Comparison of ENCODE assay signal across 20 mouse cellular contexts in the genomic region with DNA sequence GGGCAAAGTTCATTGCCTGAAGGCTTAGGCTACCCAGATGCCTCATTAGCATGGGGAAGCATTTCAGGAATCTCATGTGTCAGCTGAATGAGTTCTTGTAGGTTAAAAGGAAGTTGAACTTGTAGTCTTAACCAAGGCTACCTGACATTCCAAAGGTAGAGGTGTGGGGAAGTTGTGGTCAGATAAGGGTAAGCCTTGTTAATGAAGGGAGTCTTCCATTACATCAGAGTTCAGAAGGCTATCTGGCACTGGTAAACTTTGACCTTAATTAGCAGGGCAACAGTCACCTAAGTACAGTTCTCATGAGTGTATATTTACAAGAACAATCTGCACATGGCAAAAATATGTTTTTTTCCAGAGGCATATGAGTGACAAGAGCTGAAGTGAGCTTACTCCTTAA.
DNase-seq lines count a peak whose midpoint lies in the region; ATAC-seq and TF ChIP-seq lines count a peak whose summit lies in the region.
"Had no signal": no experiment of that assay in that cellular context is flagged by ENCODE, and none has a peak within 500 bp of the region (broad histone marks: within the 10 kb centered on the region; RNA-seq: fewer than 3 reads in every experiment).

No protein-coding gene starts in this region.

- H3K9me3 ChIP-seq in intestine, embryonic 16.5 days (ENCODE audit: control insufficient read depth, low read length) = no peaks in the 10 kb centered on the region
- no peaks in the 10 kb centered on the region for H3K9me3 ChIP-seq in intestine, embryonic 15.5 days
- H3K9me3 ChIP-seq in stomach, postnatal 0 days (ENCODE audit: control insufficient read depth, low read length) = no peaks in the 10 kb centered on the region
- H3K9me3 ChIP-seq: forebrain, embryonic 10.5 days; forebrain, embryonic 13.5 days; hindbrain, embryonic 10.5 days; hindbrain, embryonic 13.5 days had no signal

- no peak overlapping the region for H3K4me3 ChIP-seq in intestine, embryonic 16.5 days (ENCODE audit: low read length)
- no peak overlapping the region for H3K4me3 ChIP-seq in intestine, embryonic 15.5 days (replicated peaks)
- no peak overlapping the region for H3K4me3 ChIP-seq in stomach, postnatal 0 days (ENCODE audit: low read depth, low read length)
- H3K4me3 ChIP-seq: forebrain, embryonic 10.5 days; forebrain, embryonic 13.5 days; hindbrain, embryonic 10.5 days; hindbrain, embryonic 13.5 days had no signal

- no peak overlapping the region for H3K9ac ChIP-seq in intestine, embryonic 16.5 days (ENCODE audit: low read depth, low read length)
- no peak overlapping the region for H3K9ac ChIP-seq in intestine, embryonic 15.5 days
- no peak overlapping the region for H3K9ac ChIP-seq in stomach, postnatal 0 days (ENCODE audit: low read length)
- H3K9ac ChIP-seq: forebrain, embryonic 13.5 days; hindbrain, embryonic 13.5 days had no signal

- no peak overlapping the region for H3K27ac ChIP-seq in intestine, embryonic 16.5 days (ENCODE audit: low read length)
- no peak overlapping the region for H3K27ac ChIP-seq in intestine, embryonic 15.5 days
- H3K27ac ChIP-seq in stomach, postnatal 0 days (replicated peaks) = no peak overlapping the region
- H3K27ac ChIP-seq: forebrain, embryonic 10.5 days; forebrain, embryonic 13.5 days; hindbrain, embryonic 10.5 days; hindbrain, embryonic 13.5 days had no signal

- no peak for TF ChIP-seq EP300 in stomach, postnatal 0 days (optimal IDR thresholded peaks at IDR 0.05)

- H3K27me3 ChIP-seq in intestine, embryonic 16.5 days (replicated peaks; ENCODE audit: control insufficient read depth, insufficient read depth, low read length) = no peaks in the 10 kb centered on the region
- no peaks in the 10 kb centered on the region for H3K27me3 ChIP-seq in intestine, embryonic 15.5 days (replicated peaks)
- no peaks in the 10 kb centered on the region for H3K27me3 ChIP-seq in stomach, postnatal 0 days (ENCODE audit: control insufficient read depth, insufficient read depth, low read length)
- H3K27me3 ChIP-seq: forebrain, embryonic 13.5 days; hindbrain, embryonic 13.5 days had no signal

- peak; percentile 43 for DNase-seq in R1 (ENCODE audit: low read depth, low spot score)
- no peak for DNase-seq in stomach, postnatal 0 days (ENCODE audit: low spot score)
- DNase-seq in spleen, adult 12 weeks (ENCODE audit: low spot score) = no peak
- DNase-seq in ovary, postnatal 36 days (ENCODE audit: low spot score) = no peak
- DNase-seq: adrenal gland, postnatal 10 days; adrenal gland, postnatal 36 days; cerebellum, adult 18-20 months; cerebellum, adult 9-10 months; cerebellum, postnatal 14 days; gastrocnemius, postnatal 10 days; heart, adult 11 months had no signal

- H3K4me1 ChIP-seq in intestine, embryonic 16.5 days (ENCODE audit: control insufficient read depth, insufficient read depth, low read length) = no peaks in the 10 kb centered on the region
- H3K4me1 ChIP-seq in intestine, embryonic 15.5 days (replicated peaks) = no peaks in the 10 kb centered on the region
- no peaks in the 10 kb centered on the region for H3K4me1 ChIP-seq in stomach, postnatal 0 days (replicated peaks; ENCODE audit: control insufficient read depth, insufficient read depth)
- H3K4me1 ChIP-seq: forebrain, embryonic 10.5 days; forebrain, embryonic 13.5 days; hindbrain, embryonic 10.5 days; hindbrain, embryonic 13.5 days had no signal

- no peaks in the 10 kb centered on the region for H3K36me3 ChIP-seq in intestine, embryonic 16.5 days (ENCODE audit: control insufficient read depth, insufficient read depth, low read length)
- no peaks in the 10 kb centered on the region for H3K36me3 ChIP-seq in intestine, embryonic 15.5 days
- no peaks in the 10 kb centered on the region for H3K36me3 ChIP-seq in stomach, postnatal 0 days (ENCODE audit: control insufficient read depth, insufficient read depth, low read length)
- H3K36me3 ChIP-seq: forebrain, embryonic 10.5 days; hindbrain, embryonic 10.5 days; hindbrain, embryonic 13.5 days had no signal

- H3K4me2 ChIP-seq in intestine, embryonic 16.5 days (ENCODE audit: low read depth, low read length) = no peak overlapping the region
- no peak overlapping the region for H3K4me2 ChIP-seq in intestine, embryonic 15.5 days (replicated peaks)
- no peak overlapping the region for H3K4me2 ChIP-seq in stomach, postnatal 0 days (replicated peaks; ENCODE audit: low read depth)
- H3K4me2 ChIP-seq: forebrain, embryonic 13.5 days; heart, embryonic 11.5 days; hindbrain, embryonic 13.5 days had no signal

- ATAC-seq in intestine, embryonic 16.5 days = peak; percentile 78
- ATAC-seq in intestine, embryonic 15.5 days = no peak
- peak; percentile 92 for ATAC-seq in stomach, postnatal 0 days (ENCODE audit: low FRiP score, low TSS enrichment)
- ATAC-seq: forebrain, embryonic 13.5 days; forebrain, embryonic 16.5 days; hindbrain, embryonic 16.5 days had no signal

- no peak for TF ChIP-seq CTCF in stomach, postnatal 0 days (IDR thresholded peaks at IDR 0.05; ENCODE audit: low read depth)
